20 mouse cellular contexts compared by ENCODE assay signal in the genomic region with DNA sequence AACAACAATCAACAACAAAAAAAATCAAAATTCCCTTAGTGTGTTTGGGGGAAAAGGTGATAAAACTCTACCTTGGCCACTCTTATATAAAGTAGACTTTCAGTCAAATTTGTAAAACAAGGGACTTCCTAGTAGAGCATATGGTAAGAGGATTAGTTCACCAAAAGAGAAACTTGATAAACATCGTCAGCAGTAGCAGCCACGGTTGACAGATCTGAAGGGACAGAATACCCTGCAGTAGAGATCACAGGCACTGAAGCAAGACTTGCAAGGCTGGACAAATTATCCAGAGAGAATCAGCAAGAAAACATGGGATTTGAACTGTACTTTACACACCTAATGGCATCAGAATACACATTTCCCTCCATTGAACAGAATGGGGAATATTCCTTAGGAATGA. TPM values are rescaled to one million over a fixed set of nuclear protein-coding genes. Genes with fewer than 3 reads are reported as not detected.
"Had no signal": no experiment of that assay in that cellular context is flagged by ENCODE, and none has a peak within 500 bp of the region (broad histone marks: within the 10 kb centered on the region; RNA-seq: fewer than 3 reads in every experiment).

No protein-coding gene starts in this region.

- H3K36me3 ChIP-seq: lung, embryonic 15.5 days; midbrain, embryonic 13.5 days; midbrain, embryonic 15.5 days; neural tube, embryonic 12.5 days; stomach, embryonic 15.5 days had no signal

- H3K27me3 ChIP-seq: lung, embryonic 15.5 days; midbrain, embryonic 13.5 days; midbrain, embryonic 15.5 days; neural tube, embryonic 12.5 days; stomach, embryonic 15.5 days had no signal

- H3K4me3 ChIP-seq: lung, embryonic 15.5 days; megakaryocyte, embryonic 14.5 days; midbrain, embryonic 13.5 days; midbrain, embryonic 15.5 days; neural tube, embryonic 12.5 days; stomach, embryonic 15.5 days had no signal

- H3K4me1 ChIP-seq: lung, embryonic 15.5 days; midbrain, embryonic 13.5 days; midbrain, embryonic 15.5 days; neural tube, embryonic 12.5 days; stomach, embryonic 15.5 days had no signal

- H3K27ac ChIP-seq: lung, embryonic 15.5 days; macrophage; midbrain, embryonic 13.5 days; midbrain, embryonic 15.5 days; neural tube, embryonic 12.5 days; stomach, embryonic 15.5 days; stomach, postnatal 0 days had no signal

- DNase-seq: lung, adult 2 months; lung, postnatal 14 days; lung, postnatal 36 days; right cerebral cortex, postnatal 14 days; thymus, adult 2 months; thymus, postnatal 25 days; thymus, postnatal 4 days had no signal

- H3K9ac ChIP-seq: lung, embryonic 15.5 days; midbrain, embryonic 13.5 days; midbrain, embryonic 15.5 days; neural tube, embryonic 12.5 days; stomach, embryonic 15.5 days had no signal

- ATAC-seq: lung, postnatal 0 days; midbrain, embryonic 13.5 days; midbrain, embryonic 15.5 days had no signal

- H3K9me3 ChIP-seq: lung, embryonic 15.5 days; megakaryocyte, embryonic 14.5 days; midbrain, embryonic 13.5 days; midbrain, embryonic 15.5 days; neural tube, embryonic 12.5 days; stomach, embryonic 15.5 days had no signal

- H3K4me2 ChIP-seq: lung, embryonic 15.5 days; midbrain, embryonic 11.5 days; midbrain, embryonic 13.5 days; midbrain, embryonic 15.5 days; neural tube, embryonic 12.5 days; stomach, embryonic 15.5 days had no signal

RNA-seq across cellular contexts. Expression of a gene that starts 14.4 kb away (rescaled TPM):
- polyA plus RNA-seq: lung, adult 2 months; lung, embryonic 15.5 days; lung, postnatal 0 days; macrophage; midbrain, embryonic 13.5 days; midbrain, postnatal 0 days; stomach, postnatal 0 days; thymus, adult 2 months had no signal

RNA-seq across cellular contexts. Expression of a gene that starts 22.9 kb away (rescaled TPM):
- polyA plus RNA-seq: lung, adult 2 months; lung, postnatal 0 days; macrophage; spleen, adult 2 months; testis, adult 2 months had no signal
